Comparison of ENCODE assay signal across 7 mouse cellular contexts in genomic region chr6:94400471-94401051, GRCm38 (mm10).
A peak's percentile ranks its signal among the peaks of the same experiment; 100 is the strongest.
DNase-seq lines count a peak whose midpoint lies in the region; ATAC-seq and TF ChIP-seq lines count a peak whose summit lies in the region.

No protein-coding gene starts in this region.

- H3K4me2 ChIP-seq in heart, embryonic 15.5 days = peak overlapping the region; percentile 8; the same call in 1 of the 2 replicates
- peak overlapping the region; percentile 35; the same call in 1 of the 2 replicates for H3K4me2 ChIP-seq in stomach, embryonic 15.5 days

- no peak for TF ChIP-seq POLR2A in MEL (IDR thresholded peaks at IDR 0.05; ENCODE audit: control insufficient read depth in 1 of 2, insufficient read depth in 1 of 2, low read depth in 1 of 2, low read length in 2 of 2, poor library complexity in 1 of 2)

- TF ChIP-seq CTCF in MEL (IDR thresholded peaks at IDR 0.05 in 2 of 3, conservative IDR thresholded peaks at IDR 0.05 in 1 of 3; ENCODE audit: control insufficient read depth in 1 of 3, insufficient read depth in 1 of 3, low read depth in 2 of 3, low read length in 3 of 3, poor library complexity in 1 of 3, severe bottlenecking in 1 of 3) = 0 out of 6 replicates have a peak, but pooled peaks of 1 of the 3 experiments have one; percentile 9

- no peaks in the 10 kb centered on the region for H3K79me2 ChIP-seq in MEL (ENCODE audit: control insufficient read depth, insufficient read depth, low read length, poor library complexity)

- WGBS in heart, embryonic 15.5 days = 36% methylated on average over 13 of the region's 13 CpGs
- 20% methylated on average over 13 of the region's 13 CpGs for WGBS in stomach, embryonic 15.5 days

- ATAC-seq in heart, embryonic 15.5 days (replicated peaks; ENCODE audit: insufficient number of reproducible peaks, insufficient read depth, low FRiP score, low read depth) = peak; percentile 53; the same call in 1 of the 2 replicates
- ATAC-seq in stomach, embryonic 15.5 days (ENCODE audit: insufficient read depth, low FRiP score, low read depth) = peak; percentile 73; the same call in 1 of the 2 replicates

- no peak for TF ChIP-seq EP300 in MEL (IDR thresholded peaks at IDR 0.05; ENCODE audit: low read depth in 1 of 2, low read length in 2 of 2)

- H3K4me1 ChIP-seq in MEL (ENCODE audit: control insufficient read depth in 1 of 2, insufficient read depth in 2 of 2, low read length in 2 of 2) = no peaks in the 10 kb centered on the region
- peaks cover 8% of the 10 kb centered on the region; the same call in 1 of the 2 replicates for H3K4me1 ChIP-seq in heart, embryonic 15.5 days (replicated peaks)
- H3K4me1 ChIP-seq in stomach, embryonic 15.5 days = peaks cover 5% of the 10 kb centered on the region; the same call in 1 of the 2 replicates

- no peaks in the 10 kb centered on the region for H3K9me3 ChIP-seq in MEL (replicated peaks; ENCODE audit: insufficient read depth, low read length)
- H3K9me3 ChIP-seq in heart, embryonic 15.5 days (replicated peaks) = no peaks in the 10 kb centered on the region
- no peaks in the 10 kb centered on the region for H3K9me3 ChIP-seq in stomach, embryonic 15.5 days

- no peaks in the 10 kb centered on the region; a peak in 1 of 4 replicates for H3K27me3 ChIP-seq in MEL (ENCODE audit: control insufficient read depth in 1 of 2, insufficient read depth in 2 of 2, low read length in 2 of 2)
- no peaks in the 10 kb centered on the region for H3K27me3 ChIP-seq in heart, embryonic 15.5 days
- H3K27me3 ChIP-seq in stomach, embryonic 15.5 days (replicated peaks) = no peaks in the 10 kb centered on the region

- H3K9ac ChIP-seq in MEL (ENCODE audit: control insufficient read depth, low read depth, low read length, poor library complexity, severe bottlenecking) = no peak overlapping the region
- H3K9ac ChIP-seq in heart, embryonic 15.5 days = no peak overlapping the region
- no peak overlapping the region for H3K9ac ChIP-seq in stomach, embryonic 15.5 days

- no peak overlapping the region for H3K27ac ChIP-seq in MEL (ENCODE audit: control insufficient read depth, low read depth, low read length)
- H3K27ac ChIP-seq in heart, embryonic 15.5 days = no peak overlapping the region
- H3K27ac ChIP-seq in stomach, embryonic 15.5 days = no peak overlapping the region

- no peak; the same call in 1 of the 2 replicates for TF ChIP-seq RAD21 in MEL (IDR thresholded peaks at IDR 0.05; ENCODE audit: low read depth, low read length)

- H3K4me3 ChIP-seq in MEL (ENCODE audit: control insufficient read depth in 1 of 2, insufficient read depth in 1 of 2, low read depth in 2 of 2, low read length in 2 of 2) = no peak overlapping the region
- H3K4me3 ChIP-seq in heart, embryonic 15.5 days = no peak overlapping the region
- 0 out of 2 replicates have a peak overlapping the region, but pooled peaks have one; percentile 0 for H3K4me3 ChIP-seq in stomach, embryonic 15.5 days (replicated peaks)

- no peaks in the 10 kb centered on the region for H3K36me3 ChIP-seq in MEL (ENCODE audit: control insufficient read depth in 1 of 2, insufficient read depth in 2 of 2, low read length in 2 of 2)
- H3K36me3 ChIP-seq in heart, embryonic 15.5 days = no peaks in the 10 kb centered on the region
- no peaks in the 10 kb centered on the region for H3K36me3 ChIP-seq in stomach, embryonic 15.5 days

- peak; percentile 1 for DNase-seq in MEL (ENCODE audit: low read depth, low spot score)
- DNase-seq in adrenal gland, adult 2 months = peak; percentile 51
- DNase-seq in embryo, embryonic 10.5 days (ENCODE audit: low spot score) = peak; percentile 84
- peak; percentile 71 for DNase-seq in kidney, postnatal 10 days
- peak; percentile 63 for DNase-seq in lung, postnatal 10 days

TF ChIP-seq in MEL, 35 proteins besides CTCF, POLR2A, EP300 and RAD21:
- TF ChIP-seq MAX (IDR thresholded peaks at IDR 0.05; ENCODE audit: low read length) (no peak), POLR2AphosphoS5 (IDR thresholded peaks at IDR 0.05; ENCODE audit: borderline replicate concordance, low read depth, low read length) (no peak), ETS1 (IDR thresholded peaks at IDR 0.05; ENCODE audit: low read depth, low read length) (no peak), MYC (IDR thresholded peaks at IDR 0.05; ENCODE audit: low read depth, low read length) (no peak), MXI1 (IDR thresholded peaks at IDR 0.05; ENCODE audit: low read depth, low read length) (no peak), USF2 (IDR thresholded peaks at IDR 0.05; ENCODE audit: borderline replicate concordance in 1 of 2, insufficient read depth in 1 of 2, low read depth in 1 of 2, low read length in 2 of 2) (no peak), CHD2 (IDR thresholded peaks at IDR 0.05; ENCODE audit: low read length) (no peak), TAL1 (IDR thresholded peaks at IDR 0.05; ENCODE audit: low read length) (no peak), JUND (IDR thresholded peaks at IDR 0.05; ENCODE audit: low read depth, low read length) (no peak), CHD1 (IDR thresholded peaks at IDR 0.05; ENCODE audit: low read depth, low read length) (no peak)

Comparison
In these comparisons a context has a peak if more than half of its experiments do, and no peak if none do; other contexts are left out.
1. DNase-seq: peak in every context shown above with its lines; median percentile 84 in embryo, embryonic 10.5 days; 71 in kidney, postnatal 10 days; 63 in lung, postnatal 10 days; 51 in adrenal gland, adult 2 months; 1 in MEL.